Mouse (Mus musculus): Measurements from ENCODE around the gene Tfpi. TPM values are rescaled to one million over a fixed set of nuclear protein-coding genes. Genes with fewer than 3 reads are reported as not detected.
"Not testable (repeated sequence)": the region's sequence is repeated elsewhere in the genome, so short reads cannot be mapped to it uniquely, and the experiment has no call there.

Tfpi gene
- total RNA-seq, 2 experiments from 2014 or later, result 70.5 to 76.6 TPM

- DNase-seq (ENCODE audit: low spot score in 2 of 2), result no peak
Observed at GRCm38 (mm10) chr2:84393236-84393635, 83.3 kb downstream of the Tfpi start.

- DNase-seq (ENCODE audit: low spot score in 2 of 2), result no peak
Observed at GRCm38 (mm10) chr2:84389075-84389474, 87.5 kb downstream of the Tfpi start.

- not testable (repeated sequence) for DNase-seq (ENCODE audit: low spot score in 2 of 2)
Observed at GRCm38 (mm10) chr2:84388537-84388936, 88.0 kb downstream of the Tfpi start.

- DNase-seq (ENCODE audit: low spot score in 2 of 2), result no peak
Observed at GRCm38 (mm10) chr2:84388023-84388416, 88.6 kb downstream of the Tfpi start.

GRCm38 (mm10) chr2:84387394-84388022 is 89.1 kb downstream of the Tfpi start:
- no peak for DNase-seq (ENCODE audit: low spot score in 2 of 2)

- no peak for DNase-seq (ENCODE audit: low spot score in 2 of 2)
Observed at GRCm38 (mm10) chr2:84386563-84387393, 89.8 kb downstream of the Tfpi start.

GRCm38 (mm10) chr2:84384911-84385693 is 91.5 kb downstream of the Tfpi start:
- no peak for DNase-seq (ENCODE audit: low spot score in 2 of 2)

GRCm38 (mm10) chr2:84383828-84384227 is 92.7 kb downstream of the Tfpi start:
- no peak for DNase-seq (ENCODE audit: low spot score in 2 of 2)

Other genes starting within 250 kb of the Tfpi start
- gene Calcrl, start 51.4 kb downstream of the Tfpi start, total RNA-seq (2021), result 10 to 100 TPM; 30.1 to 30.2 TPM
- 100 to 1,000 TPM; 157 to 165 TPM for gene Ctnnd1, start 174.0 kb upstream of the Tfpi start, total RNA-seq (2021)
- gene Btbd18, start 182.3 kb upstream of the Tfpi start, total RNA-seq (2021), result under 1 TPM; 0.22 to 0.42 TPM
- 10 to 100 TPM; 87.7 to 89.0 TPM for gene Selenoh, start 194.0 kb upstream of the Tfpi start, total RNA-seq (2021)
- not detected for gene Gm28635, start 201.3 kb upstream of the Tfpi start, total RNA-seq (2021)
- gene Med19, start 201.6 kb upstream of the Tfpi start, total RNA-seq (2021), result 10 to 100 TPM; 26.7 to 28.6 TPM
- 100 to 1,000 TPM; 114 to 116 TPM for gene Tmx2, start 202.4 kb upstream of the Tfpi start, total RNA-seq (2021)
- 10 to 100 TPM; 52.5 to 61.7 TPM for gene Zdhhc5, start 238.4 kb upstream of the Tfpi start, total RNA-seq (2021)

Data from adrenal gland, postnatal 4 days (tissue).